Mouse (Mus musculus): Measurements from ENCODE around the gene Zfp618. TPM values are rescaled to one million over a fixed set of nuclear protein-coding genes. Genes with fewer than 3 reads are reported as not detected.

Gene Zfp618
- polyA plus RNA-seq, 1 experiment, result 0.36 TPM

DNA sequence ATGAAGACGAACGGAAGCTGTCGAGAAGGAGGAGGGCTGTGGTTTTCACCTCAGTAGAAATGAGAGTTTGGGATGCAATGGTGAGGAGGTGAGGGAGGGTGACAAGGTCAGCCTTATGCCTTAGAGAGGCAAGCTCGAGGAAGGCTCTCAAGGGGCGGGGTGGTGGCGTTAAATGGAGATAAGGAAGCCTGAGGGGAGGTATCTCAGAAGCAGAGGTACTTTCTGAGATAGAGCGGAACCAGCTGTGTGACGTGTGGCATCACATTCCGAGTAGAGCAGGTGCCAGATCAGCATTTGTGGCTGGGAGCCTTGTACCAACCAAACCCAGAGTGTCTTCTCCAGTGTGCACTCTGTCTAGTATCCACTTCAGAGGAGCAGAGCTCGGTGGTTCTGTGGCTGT, 73.6 kb downstream of the Zfp618 start:
- TF ChIP-seq GATA1 (IDR thresholded peaks at IDR 0.05; ENCODE audit: borderline replicate concordance, low read length) (no peak), FLI1 (IDR thresholded peaks at IDR 0.05; ENCODE audit: low read length) (no peak)
- no peaks in the 10 kb centered on the region for H3K36me3 ChIP-seq (replicated peaks; ENCODE audit: low read length)
- H3K27me3 ChIP-seq (replicated peaks), result peaks cover 8% of the 10 kb centered on the region
- peaks cover 23% of the 10 kb centered on the region for H3K9me3 ChIP-seq
- no peaks in the 10 kb centered on the region for H3K4me1 ChIP-seq
- no peak overlapping the region for H3K4me3 ChIP-seq (replicated peaks)

DNA sequence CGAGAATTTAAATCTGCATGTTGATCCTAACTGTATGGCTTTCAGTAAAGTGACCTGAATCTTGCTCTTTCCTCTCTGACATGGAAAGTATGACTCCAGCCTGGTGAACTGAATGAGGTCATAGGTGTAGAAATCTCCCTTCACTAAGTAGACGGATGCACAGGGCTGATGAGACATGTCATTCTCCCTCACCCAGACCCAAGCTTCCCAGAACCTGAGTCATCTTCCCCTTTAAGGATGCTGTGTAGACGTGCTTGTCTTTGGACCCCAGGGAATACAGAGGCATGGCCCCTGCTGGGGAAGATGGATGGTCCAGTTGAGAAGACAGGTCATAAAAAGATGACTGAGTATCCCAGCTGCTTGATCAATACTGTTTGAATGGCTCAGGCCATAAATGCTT, 83.2 kb downstream of the Zfp618 start:
- no peaks in the 10 kb centered on the region for H3K36me3 ChIP-seq (replicated peaks; ENCODE audit: low read length)
- no peak for TF ChIP-seq FLI1 (IDR thresholded peaks at IDR 0.05; ENCODE audit: low read length)
- TF ChIP-seq GATA1 (IDR thresholded peaks at IDR 0.05; ENCODE audit: borderline replicate concordance, low read length), result no peak
- H3K4me3 ChIP-seq (replicated peaks), result no peak overlapping the region
- peaks cover 10% of the 10 kb centered on the region for H3K27me3 ChIP-seq (replicated peaks)
- peaks cover 9% of the 10 kb centered on the region for H3K9me3 ChIP-seq
- no peaks in the 10 kb centered on the region for H3K4me1 ChIP-seq

DNA sequence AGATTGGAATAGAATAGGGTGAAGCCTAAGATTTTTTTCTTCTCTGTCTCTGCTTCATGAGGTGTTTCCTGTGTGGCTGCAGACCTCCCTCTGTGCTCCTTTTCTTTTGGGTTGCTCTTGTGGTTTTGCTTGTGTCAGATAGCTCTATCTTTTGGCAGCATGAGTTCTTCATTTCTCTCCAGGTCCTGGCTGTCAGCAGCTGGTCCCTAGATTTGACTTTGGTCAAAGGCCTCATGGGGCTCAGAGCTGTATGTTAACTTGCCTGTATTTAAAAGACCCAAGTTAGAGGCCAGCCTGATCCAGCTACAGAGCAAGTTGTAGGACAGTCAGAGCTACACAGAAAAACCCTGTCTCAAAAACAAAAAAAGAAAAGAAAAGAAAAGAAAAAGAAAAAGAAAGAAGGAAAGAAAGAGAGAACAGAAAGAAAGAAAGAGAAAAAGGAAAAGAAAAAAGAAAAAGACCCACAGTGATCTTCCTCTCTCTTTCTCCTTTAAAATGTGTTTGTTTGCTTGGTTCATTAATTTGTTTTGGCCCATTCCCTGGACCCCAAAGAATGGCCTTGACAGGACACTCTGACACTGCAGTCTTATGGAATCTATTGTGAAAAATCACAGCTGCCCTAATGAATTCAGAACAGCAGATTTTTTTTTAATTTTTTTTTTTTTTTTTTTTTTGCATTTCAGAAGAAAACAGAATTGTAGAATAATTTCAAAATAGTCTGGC, 84.4 kb downstream of the Zfp618 start:
- TF ChIP-seq GATA1 (IDR thresholded peaks at IDR 0.05; ENCODE audit: borderline replicate concordance, low read length) (no peak), FLI1 (IDR thresholded peaks at IDR 0.05; ENCODE audit: low read length) (no peak)
- no peak overlapping the region for H3K4me3 ChIP-seq (replicated peaks)
- no peaks in the 10 kb centered on the region for H3K4me1 ChIP-seq
- no peaks in the 10 kb centered on the region for H3K36me3 ChIP-seq (replicated peaks; ENCODE audit: low read length)
- peaks cover 9% of the 10 kb centered on the region for H3K9me3 ChIP-seq
- H3K27me3 ChIP-seq (replicated peaks), result peaks cover 14% of the 10 kb centered on the region

DNA sequence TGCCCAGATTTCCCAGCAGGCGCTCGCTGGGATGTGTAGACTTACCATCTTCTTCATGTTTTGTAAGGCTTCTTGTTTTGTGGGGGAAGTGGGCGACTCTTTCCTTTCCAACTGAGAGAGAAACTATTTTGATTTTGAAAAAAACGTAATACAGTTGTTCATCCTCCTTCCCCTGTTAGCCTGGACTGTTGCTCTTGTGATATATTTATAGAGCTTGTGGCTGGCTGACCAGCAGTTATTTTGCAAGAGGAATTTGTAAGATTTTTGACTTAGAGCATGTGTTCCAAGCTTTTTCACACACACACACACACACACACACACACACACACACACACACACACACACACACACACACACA, 84.9 kb downstream of the Zfp618 start:
- Histone ChIP-seq H3K9me3 (peaks cover 9% of the 10 kb centered on the region), H3K27me3 (replicated peaks) (peaks cover 14% of the 10 kb centered on the region), H3K4me3 (replicated peaks) (no peak overlapping the region), H3K4me1 (no peaks in the 10 kb centered on the region), H3K36me3 (replicated peaks; ENCODE audit: low read length) (no peaks in the 10 kb centered on the region)
- TF ChIP-seq FLI1 (IDR thresholded peaks at IDR 0.05; ENCODE audit: low read length) (no peak), GATA1 (IDR thresholded peaks at IDR 0.05; ENCODE audit: borderline replicate concordance, low read length) (no peak)

DNA sequence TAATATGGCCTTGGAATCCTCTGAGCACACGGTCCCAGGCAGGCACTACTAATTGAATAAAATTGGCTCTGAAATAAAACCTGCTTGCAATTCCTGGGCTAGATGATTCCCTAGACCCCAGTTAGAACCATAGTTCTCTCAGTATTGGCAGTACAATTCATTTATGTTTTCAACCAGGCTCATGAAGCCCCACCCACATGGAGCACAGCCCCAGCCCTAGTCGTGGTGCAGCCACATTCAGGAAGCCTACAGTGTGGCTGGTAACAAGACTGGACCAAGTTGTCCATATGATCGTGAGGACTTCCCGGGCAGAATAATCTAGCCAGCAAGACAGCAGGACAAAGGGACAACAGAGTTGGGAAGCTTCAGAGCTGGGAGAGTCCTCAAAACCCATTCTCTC, 85.6 kb downstream of the Zfp618 start:
- Histone ChIP-seq H3K9me3 (peaks cover 11% of the 10 kb centered on the region), H3K36me3 (replicated peaks; ENCODE audit: low read length) (no peaks in the 10 kb centered on the region), H3K27me3 (replicated peaks) (peaks cover 14% of the 10 kb centered on the region), H3K4me3 (replicated peaks) (no peak overlapping the region), H3K4me1 (no peaks in the 10 kb centered on the region)
- TF ChIP-seq GATA1 (IDR thresholded peaks at IDR 0.05; ENCODE audit: borderline replicate concordance, low read length) (no peak), FLI1 (IDR thresholded peaks at IDR 0.05; ENCODE audit: low read length) (no peak)

DNA sequence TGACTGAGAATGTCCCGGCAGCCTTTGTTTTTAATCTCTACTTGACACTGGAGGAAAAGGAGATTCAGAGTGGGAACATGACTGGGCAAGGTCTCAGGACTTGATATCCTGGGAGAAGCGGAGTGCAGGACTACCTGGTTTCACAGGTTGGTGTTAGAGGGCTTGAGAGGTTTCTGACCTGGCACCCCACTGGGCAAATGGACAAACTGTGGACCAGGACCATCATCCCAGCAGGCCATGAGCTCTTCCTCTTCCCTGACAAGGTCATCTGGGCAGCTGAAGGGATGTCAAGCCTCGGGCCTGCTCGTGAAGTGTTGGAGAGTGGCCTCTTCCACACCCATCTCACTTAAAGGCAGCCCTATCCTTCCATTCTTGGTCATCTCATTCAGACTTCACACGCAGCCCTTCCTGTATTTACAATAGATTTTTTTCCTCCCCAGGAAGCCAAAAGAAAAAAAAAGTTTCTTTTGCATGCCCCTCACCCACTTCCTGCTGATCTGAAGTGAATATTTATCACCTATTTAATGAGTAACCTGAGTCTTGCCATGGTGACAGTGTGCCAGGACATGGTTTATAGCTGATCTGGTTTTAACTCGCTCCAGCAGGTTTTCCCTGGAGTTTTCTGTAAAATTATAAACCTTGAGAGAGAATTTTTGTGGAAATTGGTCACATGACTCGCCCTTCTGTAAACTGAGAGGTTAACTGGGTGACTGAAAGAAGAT, 86.7 kb downstream of the Zfp618 start:
- peaks cover 17% of the 10 kb centered on the region for H3K9me3 ChIP-seq
- TF ChIP-seq GATA1 (IDR thresholded peaks at IDR 0.05; ENCODE audit: borderline replicate concordance, low read length), result no peak
- no peak for TF ChIP-seq FLI1 (IDR thresholded peaks at IDR 0.05; ENCODE audit: low read length)
- peaks cover 18% of the 10 kb centered on the region for H3K27me3 ChIP-seq (replicated peaks)
- H3K4me1 ChIP-seq, result no peaks in the 10 kb centered on the region
- no peak overlapping the region for H3K4me3 ChIP-seq (replicated peaks)
- no peaks in the 10 kb centered on the region for H3K36me3 ChIP-seq (replicated peaks; ENCODE audit: low read length)

DNA sequence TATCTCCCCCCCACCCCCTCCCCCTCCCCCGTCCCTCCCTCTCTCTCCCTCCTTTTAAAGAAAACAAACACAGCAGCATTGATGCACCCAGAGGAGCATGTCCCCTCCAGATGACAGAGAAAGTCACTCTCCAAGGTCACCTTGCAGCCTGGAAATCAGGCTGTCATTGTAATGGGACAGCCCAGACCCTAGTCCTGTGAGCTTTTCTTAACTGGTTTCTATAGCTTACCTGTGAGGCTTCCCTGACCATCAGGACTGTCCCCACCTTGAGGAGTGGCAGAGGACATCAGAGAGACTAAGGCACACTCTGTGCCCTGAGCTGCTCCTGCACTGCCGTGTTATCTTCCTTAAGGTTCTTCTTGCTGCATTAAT, 87.3 kb downstream of the Zfp618 start:
- peaks cover 18% of the 10 kb centered on the region for H3K27me3 ChIP-seq (replicated peaks)
- peaks cover 13% of the 10 kb centered on the region for H3K9me3 ChIP-seq

DNA sequence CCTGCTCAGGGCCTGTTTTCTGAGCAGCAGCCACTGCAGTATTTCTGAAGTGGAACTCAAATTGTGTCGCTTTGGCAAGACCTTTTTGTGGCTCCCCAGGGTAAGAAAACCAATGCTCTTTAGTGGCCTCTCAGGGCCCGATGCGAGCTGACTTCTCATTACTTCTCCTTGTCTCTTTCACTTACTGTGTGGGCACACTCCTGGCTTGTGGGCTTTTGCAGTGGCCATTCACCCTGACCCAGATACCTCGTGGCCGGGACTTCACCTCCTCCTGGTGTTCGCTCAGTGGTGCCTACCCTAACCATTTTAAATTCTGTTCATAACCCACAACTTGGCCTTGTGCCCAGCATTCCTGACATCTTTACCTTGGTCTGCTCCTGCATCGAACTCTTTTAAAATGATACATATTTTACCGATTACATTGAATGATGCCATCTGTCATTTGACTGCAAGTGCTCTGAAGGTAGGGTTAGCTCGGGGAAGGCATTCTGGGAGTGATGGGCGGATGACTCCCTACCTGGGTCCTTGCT, 89.9 kb downstream of the Zfp618 start:
- H3K4me3 ChIP-seq (replicated peaks), result no peak overlapping the region
- peaks cover 9% of the 10 kb centered on the region for H3K9me3 ChIP-seq
- H3K27me3 ChIP-seq (replicated peaks), result peaks cover 21% of the 10 kb centered on the region
- H3K4me1 ChIP-seq, result no peaks in the 10 kb centered on the region
- H3K36me3 ChIP-seq (replicated peaks; ENCODE audit: low read length), result no peaks in the 10 kb centered on the region
- TF ChIP-seq FLI1 (IDR thresholded peaks at IDR 0.05; ENCODE audit: low read length), result no peak
- no peak for TF ChIP-seq GATA1 (IDR thresholded peaks at IDR 0.05; ENCODE audit: borderline replicate concordance, low read length)

More for the DNA sequence above, 87.3 kb downstream of the Zfp618 start:
- no peaks in the 10 kb centered on the region for H3K4me1 ChIP-seq
- H3K4me3 ChIP-seq (replicated peaks), result no peak overlapping the region
- no peaks in the 10 kb centered on the region for H3K36me3 ChIP-seq (replicated peaks; ENCODE audit: low read length)
- TF ChIP-seq GATA1 (IDR thresholded peaks at IDR 0.05; ENCODE audit: borderline replicate concordance, low read length) (no peak), FLI1 (IDR thresholded peaks at IDR 0.05; ENCODE audit: low read length) (no peak)

DNA sequence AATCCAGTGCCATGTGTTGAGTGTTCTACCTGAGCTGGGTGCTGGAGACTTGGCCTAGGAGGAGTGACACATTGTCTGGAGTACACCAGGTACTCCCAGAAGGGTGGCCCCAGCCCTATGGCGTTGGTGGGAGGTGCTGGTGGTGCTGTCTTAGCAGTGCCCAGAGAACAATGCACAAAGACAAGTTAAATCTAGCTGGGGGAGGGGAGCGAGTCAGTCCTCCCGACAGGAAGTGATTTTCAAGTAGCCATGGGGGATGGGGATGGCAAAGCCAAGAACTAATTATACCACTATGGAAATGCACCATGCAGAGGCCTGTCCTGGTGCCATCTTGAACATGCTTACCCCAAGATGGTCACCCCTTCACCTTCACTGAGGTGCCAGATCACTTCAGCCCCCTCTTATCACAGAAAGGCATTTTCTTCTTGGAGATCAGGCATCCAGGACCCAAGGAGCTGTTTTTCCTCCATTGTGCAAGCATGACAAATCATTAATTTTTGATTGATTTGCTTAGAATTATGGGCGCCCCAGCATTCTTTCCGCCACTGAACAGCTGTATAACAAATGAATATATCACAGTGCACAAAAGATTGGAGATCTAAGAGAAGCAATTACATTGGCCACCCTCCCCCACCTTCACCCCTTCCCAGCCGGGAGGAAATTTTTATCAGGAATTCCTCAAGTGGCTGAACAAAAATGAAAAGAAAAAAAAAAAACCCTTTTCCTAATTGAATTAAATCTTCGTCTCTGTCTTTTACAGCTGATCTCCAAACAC, 91.5 kb downstream of the Zfp618 start:
- H3K27me3 ChIP-seq (replicated peaks), result peaks cover 21% of the 10 kb centered on the region
- no peak overlapping the region for H3K4me3 ChIP-seq (replicated peaks)
- no peaks in the 10 kb centered on the region for H3K4me1 ChIP-seq
- no peak for TF ChIP-seq FLI1 (IDR thresholded peaks at IDR 0.05; ENCODE audit: low read length)
- H3K36me3 ChIP-seq (replicated peaks; ENCODE audit: low read length), result no peaks in the 10 kb centered on the region
- H3K9me3 ChIP-seq, result peaks cover 9% of the 10 kb centered on the region
